Mouse (Mus musculus): ENCODE data around the gene Zfyve28.

The Zfyve28 gene

GRCm38 (mm10) chr5:34286516-34286915 lies 1.7 kb downstream of the Zfyve28 start:
- DNase-seq: no peak

GRCm38 (mm10) chr5:34285285-34285684 lies 3.0 kb downstream of the Zfyve28 start:
- no peak for DNase-seq

GRCm38 (mm10) chr5:34284156-34284750 lies 4.0 kb downstream of the Zfyve28 start:
- DNase-seq: peak; percentile 23 to 52

- no peak for DNase-seq
These were observed 4.9 kb downstream of the Zfyve28 start for GRCm38 (mm10) chr5:34283355-34283754.

GRCm38 (mm10) chr5:34280976-34281375 lies 7.3 kb downstream of the Zfyve28 start:
- DNase-seq: no peak

- no peak for DNase-seq
These were observed 9.0 kb downstream of the Zfyve28 start for GRCm38 (mm10) chr5:34279214-34279613.

- DNase-seq: no peak
These were observed 10.2 kb downstream of the Zfyve28 start for GRCm38 (mm10) chr5:34278058-34278457.

- DNase-seq: no peak
These were observed 11.5 kb downstream of the Zfyve28 start for GRCm38 (mm10) chr5:34276746-34277145.

GRCm38 (mm10) chr5:34276191-34276590 lies 12.1 kb downstream of the Zfyve28 start:
- DNase-seq: no peak

- DNase-seq: no peak
These were observed 13.5 kb downstream of the Zfyve28 start for GRCm38 (mm10) chr5:34274676-34275293.

- DNase-seq: no peak
These were observed 14.0 kb downstream of the Zfyve28 start for GRCm38 (mm10) chr5:34274268-34274667.

GRCm38 (mm10) chr5:34273251-34273681 lies 15.0 kb downstream of the Zfyve28 start:
- DNase-seq: no peak

GRCm38 (mm10) chr5:34271743-34272142 lies 16.5 kb downstream of the Zfyve28 start:
- DNase-seq: peak; percentile 35 to 38

- DNase-seq: no peak
These were observed 18.3 kb downstream of the Zfyve28 start for GRCm38 (mm10) chr5:34269921-34270465.

GRCm38 (mm10) chr5:34269197-34269920 lies 18.9 kb downstream of the Zfyve28 start:
- no peak for DNase-seq

GRCm38 (mm10) chr5:34266065-34266464 lies 22.2 kb downstream of the Zfyve28 start:
- DNase-seq: no peak

- no peak for DNase-seq
These were observed 29.0 kb downstream of the Zfyve28 start for GRCm38 (mm10) chr5:34259172-34259816.

- DNase-seq: no peak
These were observed 33.1 kb downstream of the Zfyve28 start for GRCm38 (mm10) chr5:34255189-34255588.

GRCm38 (mm10) chr5:34254309-34254708 lies 33.9 kb downstream of the Zfyve28 start:
- DNase-seq: no peak

GRCm38 (mm10) chr5:34252967-34253519 lies 35.2 kb downstream of the Zfyve28 start:
- DNase-seq: no peak

GRCm38 (mm10) chr5:34252307-34252966 lies 35.8 kb downstream of the Zfyve28 start:
- no peak for DNase-seq

GRCm38 (mm10) chr5:34251794-34252193 lies 36.5 kb downstream of the Zfyve28 start:
- DNase-seq: no peak
